Mouse (Mus musculus) T-helper 2 cell (primary cell): ENCODE results near the gene Gnmt.

Experiments used
- in situ Hi-C: fragments of 300-600 bp; cut with MboI, MseI; formaldehyde crosslinking; loops from one replicate; pipeline ENCODE4 v1.15.1; 2025; ENCODE audit warnings: high pct_unique_total_duplicates

Gene Gnmt

GRCm38 (mm10) chr17:46703971-46704886, 24.7 kb downstream of the Gnmt start:
- in situ Hi-C loops, result no loop called here

GRCm38 (mm10) chr17:46702506-46702905, 26.5 kb downstream of the Gnmt start:
- in situ Hi-C loops, result no loop called here

- in situ Hi-C loops, result no loop called here
Observed at GRCm38 (mm10) chr17:46702100-46702499, 26.9 kb downstream of the Gnmt start.

GRCm38 (mm10) chr17:46701489-46701888, 27.5 kb downstream of the Gnmt start:
- in situ Hi-C loops, result no loop called here

- in situ Hi-C loops, result no loop called here
Observed at GRCm38 (mm10) chr17:46699912-46700311, 29.1 kb downstream of the Gnmt start.

- in situ Hi-C loops, result no loop called here
Observed at GRCm38 (mm10) chr17:46699245-46699644, 29.7 kb downstream of the Gnmt start.

- in situ Hi-C loops, result no loop called here
Observed at GRCm38 (mm10) chr17:46698515-46698914, 30.5 kb downstream of the Gnmt start.

- in situ Hi-C loops, result no loop called here
Observed at GRCm38 (mm10) chr17:46694517-46695063, 34.4 kb downstream of the Gnmt start.

GRCm38 (mm10) chr17:46691390-46691789, 37.6 kb downstream of the Gnmt start:
- in situ Hi-C loops, result no loop called here

- in situ Hi-C loops, result no loop called here
Observed at GRCm38 (mm10) chr17:46690665-46691064, 38.3 kb downstream of the Gnmt start.

GRCm38 (mm10) chr17:46685913-46686312, 43.1 kb downstream of the Gnmt start:
- in situ Hi-C loops, result no loop called here

- in situ Hi-C loops, result no loop called here
Observed at GRCm38 (mm10) chr17:46682654-46683389, 46.1 kb downstream of the Gnmt start.

- in situ Hi-C loops, result no loop called here
Observed at GRCm38 (mm10) chr17:46681466-46682118, 47.4 kb downstream of the Gnmt start.

GRCm38 (mm10) chr17:46680760-46681373, 48.1 kb downstream of the Gnmt start, which contains the start of gene Klhdc3:
TSS of gene Klhdc3 (minus strand) at chr17:46680914.
- in situ Hi-C loops, result no loop called here

- in situ Hi-C loops, result no loop called here
Observed at GRCm38 (mm10) chr17:46679843-46680759, 48.9 kb downstream of the Gnmt start.

GRCm38 (mm10) chr17:46678911-46679310, 50.1 kb downstream of the Gnmt start:
- in situ Hi-C loops, result no loop called here

- in situ Hi-C loops, result no loop called here
Observed at GRCm38 (mm10) chr17:46678416-46678815, 50.6 kb downstream of the Gnmt start, which contains the start of gene Mea1. TSS of gene Mea1 (plus strand) at chr17:46678793.
